ENCODE assay signal across 11 mouse cellular contexts in genomic region chr12:68997259-68997658, GRCm38 (mm10).
A peak's percentile ranks its signal among the peaks of the same experiment; 100 is the strongest.
DNase-seq lines count a peak whose midpoint lies in the region; ATAC-seq and TF ChIP-seq lines count a peak whose summit lies in the region.
"Had no signal": no experiment of that assay in that cellular context is flagged by ENCODE, and none has a peak within 500 bp of the region (broad histone marks: within the 10 kb centered on the region; RNA-seq: fewer than 3 reads in every experiment).

No protein-coding gene starts in this region.

- H3K4me1 ChIP-seq in forebrain, embryonic 14.5 days (ENCODE audit: control insufficient read depth, insufficient read depth, low read length): no peaks in the 10 kb centered on the region
- 0 out of 2 replicates have a peak, but pooled peaks cover 6% of the 10 kb centered on the region for H3K4me1 ChIP-seq in midbrain, postnatal 0 days (ENCODE audit: insufficient read depth, low read length)
- no peaks in the 10 kb centered on the region for H3K4me1 ChIP-seq in intestine, postnatal 0 days (replicated peaks; ENCODE audit: control insufficient read depth, insufficient read depth, low read length)
- H3K4me1 ChIP-seq: kidney, embryonic 15.5 days had no signal

- H3K27me3 ChIP-seq in forebrain, embryonic 14.5 days (replicated peaks; ENCODE audit: control insufficient read depth, insufficient read depth, low read length): no peaks in the 10 kb centered on the region
- H3K27me3 ChIP-seq in midbrain, postnatal 0 days (ENCODE audit: insufficient read depth, low read length): no peaks in the 10 kb centered on the region
- H3K27me3 ChIP-seq in intestine, postnatal 0 days (replicated peaks; ENCODE audit: control insufficient read depth, insufficient read depth, low read length): no peaks in the 10 kb centered on the region
- H3K27me3 ChIP-seq: kidney, embryonic 15.5 days had no signal

- H3K36me3 ChIP-seq in forebrain, embryonic 14.5 days (ENCODE audit: control insufficient read depth, insufficient read depth, low read length): no peaks in the 10 kb centered on the region
- H3K36me3 ChIP-seq in midbrain, postnatal 0 days (ENCODE audit: insufficient read depth, low read length): no peaks in the 10 kb centered on the region
- no peaks in the 10 kb centered on the region for H3K36me3 ChIP-seq in intestine, postnatal 0 days (ENCODE audit: control insufficient read depth, insufficient read depth)
- H3K36me3 ChIP-seq: kidney, embryonic 15.5 days had no signal

- peak; percentile 66 for ATAC-seq in forebrain, embryonic 14.5 days
- peak; percentile 84; the same call in 1 of the 2 replicates for ATAC-seq in midbrain, postnatal 0 days (ENCODE audit: low FRiP score)
- no peak for ATAC-seq in intestine, postnatal 0 days

- DNase-seq in brain, embryonic 14.5 days (ENCODE audit: low read depth): peak; percentile 78
- DNase-seq in forebrain, embryonic 14.5 days (ENCODE audit: low spot score): peak; percentile 57
- peak; percentile 11 for DNase-seq in layer of hippocampus, adult 9-11 months
- peak; percentile 34 for DNase-seq in midbrain, postnatal 0 days (ENCODE audit: low spot score)
- no peak for DNase-seq in spleen, postnatal 10 days (ENCODE audit: low spot score in 2 of 2)
- DNase-seq in kidney, postnatal 10 days: no peak
- DNase-seq: heart, postnatal 14 days; liver; lung, postnatal 14 days had no signal

- no peaks in the 10 kb centered on the region for H3K9me3 ChIP-seq in forebrain, embryonic 14.5 days (replicated peaks; ENCODE audit: control insufficient read depth, low read length)
- no peaks in the 10 kb centered on the region for H3K9me3 ChIP-seq in midbrain, postnatal 0 days (ENCODE audit: low read length)
- H3K9me3 ChIP-seq in intestine, postnatal 0 days (ENCODE audit: control insufficient read depth): no peaks in the 10 kb centered on the region
- H3K9me3 ChIP-seq: kidney, embryonic 15.5 days had no signal

- no peak overlapping the region; the same call in 1 of the 2 replicates for H3K4me2 ChIP-seq in forebrain, embryonic 14.5 days (ENCODE audit: low read length)
- peak overlapping the region; percentile 45 for H3K4me2 ChIP-seq in midbrain, postnatal 0 days (ENCODE audit: low read depth, low read length, poor library complexity, severe bottlenecking)
- H3K4me2 ChIP-seq in intestine, postnatal 0 days (replicated peaks; ENCODE audit: low read depth): no peak overlapping the region
- H3K4me2 ChIP-seq: kidney, embryonic 15.5 days had no signal

- TF ChIP-seq CTCF in brain, embryonic 14.5 days (IDR thresholded peaks at IDR 0.05; ENCODE audit: borderline replicate concordance, extremely low read depth, insufficient read depth, insufficient read length): no peak
- no peak for TF ChIP-seq CTCF in midbrain, postnatal 0 days (IDR thresholded peaks at IDR 0.05)
- TF ChIP-seq CTCF in intestine, postnatal 0 days (IDR thresholded peaks at IDR 0.05; ENCODE audit: low read depth): no peak

- no peak overlapping the region for H3K4me3 ChIP-seq in forebrain, embryonic 14.5 days (ENCODE audit: low read depth, low read length)
- H3K4me3 ChIP-seq in midbrain, postnatal 0 days (ENCODE audit: low read depth, low read length): peak overlapping the region; percentile 27; the same call in 1 of the 2 replicates
- H3K4me3 ChIP-seq in intestine, postnatal 0 days (ENCODE audit: low read depth, low read length): no peak overlapping the region
- H3K4me3 ChIP-seq: kidney, embryonic 15.5 days had no signal

- no peak for TF ChIP-seq POLR2A in brain, embryonic 14.5 days (IDR thresholded peaks at IDR 0.05; ENCODE audit: borderline replicate concordance, extremely low read depth, insufficient read depth, insufficient read length, poor library complexity, severe bottlenecking)

- 52% methylated on average over 6 of the region's 6 CpGs for WGBS in forebrain, embryonic 14.5 days
- WGBS in midbrain, postnatal 0 days: 20% methylated on average over 6 of the region's 6 CpGs
- 80% methylated on average over 6 of the region's 6 CpGs for WGBS in intestine, postnatal 0 days

- no peak overlapping the region for H3K27ac ChIP-seq in forebrain, embryonic 14.5 days (ENCODE audit: low read depth, low read length)
- H3K27ac ChIP-seq in midbrain, postnatal 0 days (ENCODE audit: low read depth, low read length): peak overlapping the region; percentile 68; the same call in 1 of the 2 replicates
- H3K27ac ChIP-seq in intestine, postnatal 0 days (ENCODE audit: low read depth, low read length): no peak overlapping the region
- H3K27ac ChIP-seq: kidney, embryonic 15.5 days had no signal

- no peak overlapping the region for H3K9ac ChIP-seq in forebrain, embryonic 14.5 days (ENCODE audit: low read length)
- H3K9ac ChIP-seq in midbrain, postnatal 0 days (replicated peaks; ENCODE audit: low read length, poor library complexity, severe bottlenecking): no peak overlapping the region
- H3K9ac ChIP-seq in intestine, postnatal 0 days (ENCODE audit: low read depth, low read length): no peak overlapping the region
- H3K9ac ChIP-seq: kidney, embryonic 15.5 days had no signal

Comparison
In these comparisons a context has a peak if more than half of its experiments do, and no peak if none do; other contexts are left out.
1. DNase-seq: peak in brain, embryonic 14.5 days (single experiment), forebrain, embryonic 14.5 days (single experiment), layer of hippocampus, adult 9-11 months (single experiment) and midbrain, postnatal 0 days (single experiment); none in spleen, postnatal 10 days (0 of 2) and kidney, postnatal 10 days (single experiment).